Mouse (Mus musculus) urinary bladder, postnatal 10 days (tissue): ENCODE results near the gene Rnf111.
"Not testable (repeated sequence)": the region's sequence is repeated elsewhere in the genome, so short reads cannot be mapped to it uniquely, and the experiment has no call there.

ENCODE experiments used
- DNase-seq: peaks from one replicate; pipeline ENCODE4 v3.0.0; 2022; ENCODE audit warnings: low spot score

The Rnf111 gene

DNA sequence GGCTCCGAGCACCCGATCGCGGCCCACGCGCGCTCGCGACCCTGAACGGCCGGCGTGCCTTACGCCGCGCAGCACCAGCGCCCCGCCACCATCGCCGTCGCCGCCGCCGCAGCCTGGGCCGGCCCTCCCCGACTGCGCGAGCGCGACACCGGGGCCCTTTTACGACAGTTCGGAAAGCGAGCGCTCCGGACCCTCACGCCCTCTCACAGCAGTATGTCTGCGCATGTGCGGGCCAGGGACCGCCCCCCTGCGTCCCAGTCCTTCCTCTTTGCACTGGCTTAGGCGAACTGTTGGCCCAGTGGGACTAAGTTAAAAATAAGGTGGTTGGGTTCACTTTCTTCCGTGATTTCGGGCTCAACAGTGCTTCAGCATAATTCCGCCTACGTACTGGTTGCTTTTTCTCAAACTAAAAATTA is at the start of gene Rnf111:
Gene Rnf111 (minus strand): TSS at position 100 of the 416 bp plus-strand sequence.
- DNase-seq: peak; percentile 91

DNA sequence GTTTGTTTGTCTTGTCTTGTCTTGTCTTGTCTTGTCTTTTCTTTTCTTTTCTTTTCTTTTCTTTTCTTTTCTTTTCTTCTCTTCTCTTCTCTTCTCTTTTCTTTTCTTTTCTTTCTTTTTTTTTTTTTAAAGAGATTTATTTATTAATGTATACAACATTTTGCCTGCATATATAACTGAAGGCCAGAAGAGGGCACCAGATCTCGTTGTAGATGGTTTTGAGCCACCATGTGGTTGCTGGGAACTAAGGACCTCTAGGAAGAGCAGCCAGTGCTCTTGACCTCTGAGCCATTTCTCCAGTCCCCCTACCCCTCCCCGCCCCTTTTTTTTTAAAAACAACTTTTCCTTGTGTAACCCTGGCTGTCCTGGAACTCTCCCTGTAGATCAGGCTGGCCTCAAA is 48.7 kb upstream of the Rnf111 start:
- DNase-seq: not testable (repeated sequence)

- DNase-seq: no peak
Observed at GRCm38 (mm10) chr9:70551524-70551923, 48.0 kb upstream of the Rnf111 start.

DNA sequence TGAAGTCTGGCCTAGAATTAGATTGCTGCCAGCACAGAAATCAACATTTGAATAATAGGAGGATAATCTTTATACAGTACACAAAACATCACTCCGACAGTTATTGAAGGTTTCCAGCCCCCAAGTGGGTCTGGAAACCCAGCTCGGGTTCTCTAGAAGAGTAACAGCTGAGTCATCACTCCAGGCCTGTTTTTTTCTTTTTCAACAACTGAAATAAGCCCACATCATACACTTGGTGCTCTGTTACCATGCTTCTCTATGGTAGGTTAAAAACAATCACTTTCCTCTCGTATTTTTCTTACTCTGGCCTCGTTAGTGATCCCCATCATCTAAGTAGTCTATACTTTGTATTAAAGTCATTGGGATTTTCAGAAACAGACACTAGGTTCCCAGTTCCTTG is 44.8 kb upstream of the Rnf111 start:
- no peak for DNase-seq

- not testable (repeated sequence) for DNase-seq
Observed at GRCm38 (mm10) chr9:70546576-70546975, 43.1 kb upstream of the Rnf111 start.

DNA sequence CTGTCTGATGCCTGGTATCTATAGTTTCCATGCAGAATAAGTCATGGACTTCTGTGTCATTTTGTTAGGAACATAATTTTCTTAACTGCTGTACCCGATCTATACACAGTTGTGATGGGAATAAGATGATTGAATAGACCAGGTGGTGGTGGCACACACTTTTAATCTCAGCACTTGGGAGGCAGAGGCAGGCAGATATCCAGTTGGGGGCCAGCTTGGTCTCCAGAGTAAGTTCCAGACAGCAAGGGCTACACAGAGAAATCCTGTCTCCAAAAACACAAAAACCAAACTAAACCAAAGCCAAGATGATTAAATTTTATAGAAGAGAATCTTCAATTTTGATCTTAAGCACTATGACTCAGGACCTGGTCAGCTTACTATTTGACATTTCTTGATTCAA is 41.3 kb upstream of the Rnf111 start:
- no peak for DNase-seq

GRCm38 (mm10) chr9:70543985-70544384 is 40.5 kb upstream of the Rnf111 start:
- DNase-seq: no peak

GRCm38 (mm10) chr9:70543048-70543880 is 39.7 kb upstream of the Rnf111 start:
- peak; percentile 12 for DNase-seq

DNA sequence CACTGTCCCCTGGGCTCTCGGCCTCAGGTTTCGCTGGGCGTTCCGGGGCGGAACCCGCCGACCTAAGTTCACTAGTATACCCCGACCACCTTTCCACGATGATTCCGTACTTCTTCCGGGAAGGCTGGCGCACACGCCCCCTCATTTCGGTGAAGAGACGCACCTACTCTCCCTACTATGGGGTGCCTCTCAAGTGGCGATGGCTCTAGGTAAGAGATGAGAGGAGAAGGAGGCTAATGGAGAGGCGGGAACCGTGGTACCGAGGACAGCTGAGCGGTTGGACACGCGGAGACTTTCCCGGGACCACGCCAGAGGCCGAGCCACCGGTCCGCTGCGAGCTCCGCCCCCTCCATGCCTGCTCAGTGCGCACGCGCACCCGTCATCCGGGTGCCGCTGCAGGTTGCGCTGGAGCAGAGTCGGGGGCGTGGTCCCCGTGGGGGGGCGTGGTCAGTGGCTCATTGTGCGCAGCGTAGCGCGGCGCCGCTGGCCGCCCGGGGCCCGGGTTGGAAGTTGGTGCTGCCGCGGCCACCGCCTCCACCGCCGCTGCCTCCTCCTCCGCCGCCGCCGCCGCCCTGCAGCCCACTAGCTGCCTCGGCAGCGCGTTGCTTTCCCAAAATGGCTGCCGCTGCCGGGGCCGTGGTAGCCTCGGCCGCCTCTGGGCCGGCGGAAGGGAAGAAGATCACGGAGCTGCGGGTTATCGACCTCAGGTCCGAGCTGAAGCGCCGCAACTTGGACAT is 38.9 kb upstream of the Rnf111 start, which contains the start of gene Sltm:
Gene Sltm (plus strand): TSS at position 450 of the 737 bp plus-strand sequence.
- DNase-seq: peak; percentile 96

GRCm38 (mm10) chr9:70541584-70541983 is 38.1 kb upstream of the Rnf111 start:
- DNase-seq: no peak

DNA sequence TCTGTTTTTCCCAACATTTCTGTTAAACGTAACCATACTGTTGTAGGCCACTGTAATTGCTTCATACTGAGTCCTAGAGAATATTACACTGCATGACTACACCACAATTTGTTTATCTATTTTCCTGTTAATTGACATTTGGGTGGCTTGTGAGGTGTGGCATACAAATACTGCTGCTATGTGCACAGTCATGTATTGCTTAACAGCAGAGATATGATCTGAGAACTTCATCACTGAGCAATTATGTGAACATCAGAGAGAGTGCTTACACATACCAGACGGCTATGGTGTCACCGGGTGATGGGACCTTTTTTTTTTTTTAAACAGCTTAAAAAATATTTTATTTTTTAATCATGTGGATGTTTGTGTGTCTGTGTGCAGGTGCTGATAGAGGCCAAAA is 29.8 kb upstream of the Rnf111 start:
- no peak for DNase-seq

DNA sequence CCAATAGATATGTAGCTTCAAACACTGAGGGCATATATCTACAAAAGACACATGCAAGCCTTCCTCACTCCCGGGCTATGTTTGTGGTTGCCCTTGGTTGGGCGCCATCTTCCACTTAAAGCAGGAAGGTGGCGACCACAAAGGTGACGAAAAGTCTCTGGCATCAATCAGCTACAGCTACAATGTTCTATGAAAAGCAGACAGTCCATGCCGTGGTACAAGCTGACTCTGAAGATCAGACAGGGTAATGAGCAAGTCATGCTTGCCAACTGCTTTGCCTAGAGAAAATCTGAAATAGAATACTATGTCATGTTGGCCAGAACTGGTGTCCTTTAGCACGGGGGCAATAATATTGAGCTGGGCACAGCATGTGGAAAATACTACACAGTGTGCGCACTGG is 20.8 kb upstream of the Rnf111 start:
- DNase-seq: no peak

DNA sequence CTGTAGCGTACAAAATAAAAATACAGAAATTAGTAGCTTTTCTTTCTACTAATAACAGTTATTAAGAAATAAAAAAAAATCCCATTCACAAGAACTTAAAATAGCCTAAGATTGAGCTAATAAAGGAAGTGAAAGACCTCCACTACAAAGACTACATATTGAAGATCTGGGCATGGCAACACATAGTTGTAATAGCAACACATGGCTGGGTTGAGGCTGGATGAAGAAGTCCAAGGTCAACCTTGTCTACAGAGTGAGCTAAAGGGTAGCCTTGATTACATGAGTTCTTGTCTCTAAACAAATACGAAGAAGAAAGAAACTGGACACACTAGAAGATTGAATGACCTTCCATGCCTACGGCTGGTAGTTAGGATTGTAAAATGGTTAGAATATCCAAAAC is 20.3 kb upstream of the Rnf111 start:
- DNase-seq: no peak

DNA sequence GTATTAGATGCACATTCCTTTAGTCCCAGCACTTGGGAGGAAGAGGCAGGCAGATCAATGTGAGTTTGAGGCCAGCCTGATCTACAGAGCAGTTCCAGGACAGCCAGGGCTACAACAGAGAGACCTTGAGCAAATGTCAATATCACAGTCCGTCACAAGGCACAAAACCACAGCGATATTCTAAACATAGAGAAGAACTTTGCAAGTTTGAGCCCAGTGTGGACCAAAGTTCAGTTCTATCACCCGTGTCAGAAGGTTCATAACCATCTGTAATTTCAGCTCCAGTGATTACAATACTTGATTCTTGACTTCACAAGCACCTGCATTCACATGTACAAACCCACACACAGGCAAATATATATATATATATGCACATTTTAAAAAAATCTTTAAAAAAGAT is 17.1 kb upstream of the Rnf111 start:
- no peak for DNase-seq

DNA sequence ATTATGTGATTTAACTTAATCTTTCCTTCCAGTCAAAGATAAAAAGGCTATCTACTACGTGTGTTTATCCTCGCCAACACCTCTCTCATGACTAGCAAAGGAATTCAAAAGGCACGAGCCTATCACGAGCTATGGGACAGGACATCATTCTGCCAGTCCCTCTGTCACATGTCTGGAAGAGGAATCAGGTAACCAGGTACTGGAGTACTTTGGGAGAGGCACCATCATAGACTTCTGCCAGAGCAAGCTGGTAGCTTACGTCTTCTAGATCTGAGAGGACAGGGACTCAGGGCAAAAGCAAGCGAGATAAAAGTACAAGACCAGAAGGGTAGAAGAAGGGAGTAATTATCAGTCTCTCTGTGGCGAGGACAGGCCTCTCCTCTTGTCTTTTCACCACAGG is 8.2 kb upstream of the Rnf111 start:
- DNase-seq: no peak

DNA sequence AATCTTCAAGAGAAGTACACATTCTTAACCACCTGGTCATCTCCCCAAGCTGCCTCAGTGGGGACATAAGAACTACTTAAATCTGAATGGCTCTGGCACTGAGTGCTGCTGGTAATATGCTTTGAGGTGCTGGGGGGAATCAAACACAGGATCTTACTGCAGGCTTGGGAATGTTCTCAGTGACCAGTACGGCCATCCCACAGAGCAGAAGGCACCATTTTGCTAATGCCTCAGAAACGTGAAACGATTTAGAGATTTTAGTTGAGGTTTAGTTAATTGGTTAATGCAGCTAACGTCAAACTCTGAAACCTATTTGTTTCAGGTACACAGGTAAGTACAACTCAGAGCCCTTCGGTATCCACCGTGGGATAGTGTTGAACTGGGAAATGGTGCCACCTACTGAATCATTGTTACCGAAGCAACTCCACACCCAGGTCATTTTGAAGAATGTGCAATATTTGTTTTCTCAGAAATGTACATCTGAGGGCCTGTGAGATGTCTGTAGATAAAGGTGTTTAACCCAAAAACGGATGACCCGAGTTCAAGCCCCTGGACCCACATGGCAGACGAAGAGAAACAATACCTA is 7.6 kb upstream of the Rnf111 start:
- no peak for DNase-seq

GRCm38 (mm10) chr9:70509906-70510525 is 6.5 kb upstream of the Rnf111 start:
- no peak for DNase-seq

DNA sequence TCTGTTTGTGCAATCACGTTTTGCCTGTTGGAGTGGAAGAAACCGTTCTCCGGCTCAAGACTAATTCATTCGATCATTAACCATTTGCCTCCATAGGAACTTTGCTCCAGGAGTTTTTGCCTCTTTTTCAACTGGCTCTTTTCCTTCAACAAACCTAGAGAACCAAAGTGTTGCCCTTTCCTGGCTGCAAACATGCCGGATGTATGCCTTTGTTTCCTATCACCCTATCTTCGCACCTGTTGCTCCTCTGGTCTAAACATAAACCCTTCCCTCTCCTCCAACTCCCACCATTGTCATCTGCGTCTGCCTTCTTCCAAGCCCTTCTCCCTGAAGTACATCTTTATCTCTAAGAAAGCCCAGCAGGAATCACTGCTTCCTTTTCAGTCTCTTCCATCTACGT is 3.3 kb upstream of the Rnf111 start:
- DNase-seq: no peak

DNA sequence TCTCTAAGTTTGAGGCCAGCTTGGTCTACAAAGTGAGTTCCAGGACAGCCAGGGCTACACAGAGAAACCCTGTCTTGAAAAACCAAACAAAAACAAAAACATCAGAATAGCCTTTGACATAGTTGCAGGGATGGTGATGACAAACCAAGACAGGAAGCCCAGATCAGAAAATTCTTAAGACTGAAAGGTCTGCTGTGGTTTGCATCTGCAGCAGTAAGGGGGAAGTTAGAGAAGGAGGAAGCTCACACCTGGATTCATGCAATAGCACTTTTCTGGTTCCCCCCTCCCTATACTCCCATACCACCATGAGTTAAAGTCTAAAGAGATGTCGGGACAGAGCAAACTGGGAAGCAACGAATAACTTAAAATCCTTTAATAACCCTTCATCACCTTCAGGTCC is 2.7 kb upstream of the Rnf111 start:
- DNase-seq: no peak

DNA sequence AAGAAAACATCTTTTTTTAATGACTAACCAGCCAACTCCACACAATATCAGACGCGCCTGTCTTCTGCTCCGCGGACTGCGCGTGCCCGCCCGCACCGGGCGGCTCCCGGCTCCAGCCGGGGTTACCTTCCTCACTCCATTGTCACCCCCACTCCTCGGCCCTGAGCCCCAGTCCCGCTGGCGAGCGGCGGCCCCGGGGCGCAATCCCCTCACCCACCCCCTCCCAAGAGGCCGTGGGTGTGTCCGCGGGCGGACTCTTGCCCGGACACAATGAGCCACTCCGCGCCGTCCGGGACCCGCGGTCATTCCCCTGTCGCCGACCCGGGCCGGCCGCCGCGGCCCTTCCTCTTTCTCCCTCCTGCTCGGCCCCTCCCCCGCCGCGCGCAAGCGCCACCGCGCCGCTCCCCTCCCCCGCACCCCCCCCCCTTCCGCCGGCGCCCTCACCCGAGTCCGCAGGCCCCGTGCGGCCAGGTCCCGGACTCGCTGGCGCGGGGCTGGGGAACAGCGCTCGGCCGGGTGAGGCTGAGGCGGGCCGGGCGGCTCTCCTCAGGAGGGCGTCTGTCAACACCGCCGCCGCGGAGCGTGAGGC is 416 bp downstream of the Rnf111 start:
- peak; percentile 25 for DNase-seq

GRCm38 (mm10) chr9:70502284-70503014 is 1.1 kb downstream of the Rnf111 start:
- DNase-seq: no peak
